In the genomic region with DNA sequence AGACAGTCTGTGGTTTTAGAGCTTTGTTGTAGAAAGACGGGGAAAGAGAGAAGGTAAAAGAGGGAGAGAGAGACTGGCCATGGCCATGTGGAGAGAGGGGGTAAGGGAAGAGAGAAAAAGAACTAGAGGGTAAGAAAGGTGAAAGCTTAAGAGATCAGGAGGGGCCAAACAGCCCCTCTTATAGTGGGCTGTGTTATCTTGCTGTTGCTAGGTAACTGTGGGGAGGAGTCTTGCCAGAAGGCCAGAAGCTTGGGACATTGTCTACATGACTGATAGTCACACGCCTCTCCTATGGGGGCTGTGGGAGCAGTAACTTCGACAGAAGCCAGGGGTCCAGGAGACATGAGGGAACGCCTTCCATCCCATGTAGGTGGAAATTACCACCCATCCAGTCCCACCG, we compare ENCODE assay signal across 14 mouse cellular contexts. TPM values are rescaled to one million over a fixed set of nuclear protein-coding genes. Genes with fewer than 3 reads are reported as not detected.
DNase-seq lines count a peak whose midpoint lies in the region; ATAC-seq and TF ChIP-seq lines count a peak whose summit lies in the region.
"Had no signal": no experiment of that assay in that cellular context is flagged by ENCODE, and none has a peak within 500 bp of the region (broad histone marks: within the 10 kb centered on the region; RNA-seq: fewer than 3 reads in every experiment).

No protein-coding gene starts in this region.

- H3K9ac ChIP-seq in heart, embryonic 15.5 days: peak overlapping the region; percentile 8; the same call in 1 of the 2 replicates
- no peak overlapping the region for H3K9ac ChIP-seq in lung, embryonic 16.5 days (ENCODE audit: low read length)
- H3K9ac ChIP-seq in MEL (ENCODE audit: control insufficient read depth, low read depth, low read length, poor library complexity, severe bottlenecking): peak overlapping the region; percentile 63
- H3K9ac ChIP-seq in intestine, embryonic 15.5 days: no peak overlapping the region
- H3K9ac ChIP-seq: embryonic facial prominence, embryonic 12.5 days; hindbrain, embryonic 15.5 days had no signal

- no peaks in the 10 kb centered on the region for H3K9me3 ChIP-seq in heart, embryonic 15.5 days (replicated peaks)
- H3K9me3 ChIP-seq in lung, embryonic 16.5 days (ENCODE audit: control insufficient read depth, low read length): no peaks in the 10 kb centered on the region
- H3K9me3 ChIP-seq in MEL (replicated peaks; ENCODE audit: insufficient read depth, low read length): no peaks in the 10 kb centered on the region
- no peaks in the 10 kb centered on the region for H3K9me3 ChIP-seq in intestine, embryonic 15.5 days
- H3K9me3 ChIP-seq: embryonic facial prominence, embryonic 12.5 days; hindbrain, embryonic 15.5 days had no signal

- peak overlapping the region; percentile 62 for H3K27ac ChIP-seq in heart, embryonic 15.5 days
- no peak overlapping the region for H3K27ac ChIP-seq in lung, embryonic 16.5 days (ENCODE audit: low read length)
- H3K27ac ChIP-seq in MEL (ENCODE audit: control insufficient read depth, low read depth, low read length): peak overlapping the region; percentile 43
- H3K27ac ChIP-seq in intestine, embryonic 15.5 days: no peak overlapping the region
- H3K27ac ChIP-seq: embryonic facial prominence, embryonic 12.5 days; hindbrain, embryonic 15.5 days had no signal

- peak overlapping the region; percentile 56 for H3K4me2 ChIP-seq in heart, embryonic 15.5 days
- peak overlapping the region; percentile 47 for H3K4me2 ChIP-seq in lung, embryonic 16.5 days (ENCODE audit: low read depth, low read length)
- H3K4me2 ChIP-seq in intestine, embryonic 15.5 days (replicated peaks): peak overlapping the region; percentile 33; the same call in 1 of the 2 replicates
- H3K4me2 ChIP-seq: embryonic facial prominence, embryonic 12.5 days had no signal

- TF ChIP-seq RAD21 in MEL (IDR thresholded peaks at IDR 0.05; ENCODE audit: low read depth, low read length): no peak

- WGBS in heart, embryonic 15.5 days: 20% methylated on average over 5 of the region's 5 CpGs
- 23% methylated on average over 5 of the region's 5 CpGs for WGBS in lung, embryonic 16.5 days
- 29% methylated on average over 5 of the region's 5 CpGs for WGBS in intestine, embryonic 15.5 days

- DNase-seq in heart, postnatal 4 days: no peak
- no peak for DNase-seq in lung, postnatal 14 days
- DNase-seq in MEL (ENCODE audit: low read depth, low spot score): peak; percentile 77
- DNase-seq in right cerebral cortex, postnatal 14 days: no peak
- DNase-seq: adrenal gland, postnatal 10 days; cerebellum, adult 18-20 months; gastrocnemius, postnatal 36 days; kidney, adult 8-10 months; thymus, postnatal 25 days had no signal

- peak in 1 of 2 experiments; percentile 27; a peak in 1 of 4 replicates for TF ChIP-seq POLR2A in MEL (IDR thresholded peaks at IDR 0.05; ENCODE audit: control insufficient read depth in 1 of 2, insufficient read depth in 1 of 2, low read depth in 1 of 2, low read length in 2 of 2, poor library complexity in 1 of 2)

- no peak for TF ChIP-seq EP300 in MEL (IDR thresholded peaks at IDR 0.05; ENCODE audit: low read depth in 1 of 2, low read length in 2 of 2)

- H3K36me3 ChIP-seq in heart, embryonic 15.5 days: no peaks in the 10 kb centered on the region
- H3K36me3 ChIP-seq in lung, embryonic 16.5 days (ENCODE audit: control insufficient read depth, insufficient read depth, low read length): no peaks in the 10 kb centered on the region
- peaks cover 0 to 12% of the 10 kb centered on the region in 2 experiments; a peak in 2 of 4 replicates for H3K36me3 ChIP-seq in MEL (ENCODE audit: control insufficient read depth in 1 of 2, insufficient read depth in 2 of 2, low read length in 2 of 2)
- H3K36me3 ChIP-seq in intestine, embryonic 15.5 days: no peaks in the 10 kb centered on the region

- no peak; the same call in 1 of the 2 replicates for ATAC-seq in heart, embryonic 15.5 days (replicated peaks; ENCODE audit: insufficient number of reproducible peaks, insufficient read depth, low FRiP score, low read depth)
- ATAC-seq in lung, embryonic 16.5 days (ENCODE audit: low read depth): no peak
- no peak for ATAC-seq in intestine, embryonic 15.5 days

- H3K27me3 ChIP-seq in heart, embryonic 15.5 days: no peaks in the 10 kb centered on the region
- H3K27me3 ChIP-seq in lung, embryonic 16.5 days (ENCODE audit: control insufficient read depth, insufficient read depth, low read depth, low read length): no peaks in the 10 kb centered on the region
- no peaks in the 10 kb centered on the region for H3K27me3 ChIP-seq in MEL (ENCODE audit: control insufficient read depth in 1 of 2, insufficient read depth in 2 of 2, low read length in 2 of 2)
- H3K27me3 ChIP-seq in intestine, embryonic 15.5 days (replicated peaks): no peaks in the 10 kb centered on the region
- H3K27me3 ChIP-seq: embryonic facial prominence, embryonic 12.5 days; hindbrain, embryonic 15.5 days had no signal

- H3K4me1 ChIP-seq in heart, embryonic 15.5 days (replicated peaks): peaks cover 26% of the 10 kb centered on the region
- H3K4me1 ChIP-seq in lung, embryonic 16.5 days (replicated peaks; ENCODE audit: control insufficient read depth, insufficient read depth, low read length): peaks cover 16% of the 10 kb centered on the region
- H3K4me1 ChIP-seq in MEL (ENCODE audit: control insufficient read depth in 1 of 2, insufficient read depth in 2 of 2, low read length in 2 of 2): peaks cover 9 to 13% of the 10 kb centered on the region in 2 experiments
- H3K4me1 ChIP-seq in intestine, embryonic 15.5 days (replicated peaks): peaks cover 25% of the 10 kb centered on the region
- H3K4me1 ChIP-seq: embryonic facial prominence, embryonic 12.5 days had no signal

- H3K4me3 ChIP-seq in heart, embryonic 15.5 days: peak overlapping the region; percentile 29
- no peak overlapping the region for H3K4me3 ChIP-seq in lung, embryonic 16.5 days (ENCODE audit: low read length)
- H3K4me3 ChIP-seq in MEL (ENCODE audit: control insufficient read depth in 1 of 2, insufficient read depth in 1 of 2, low read depth in 2 of 2, low read length in 2 of 2): peak overlapping the region; percentile 47 to 51
- no peak overlapping the region for H3K4me3 ChIP-seq in intestine, embryonic 15.5 days (replicated peaks)
- H3K4me3 ChIP-seq: embryonic facial prominence, embryonic 12.5 days; hindbrain, embryonic 15.5 days had no signal

- no peak for TF ChIP-seq CTCF in MEL (IDR thresholded peaks at IDR 0.05 in 2 of 3, conservative IDR thresholded peaks at IDR 0.05 in 1 of 3; ENCODE audit: control insufficient read depth in 1 of 3, insufficient read depth in 1 of 3, low read depth in 2 of 3, low read length in 3 of 3, poor library complexity in 1 of 3, severe bottlenecking in 1 of 3)

- no peaks in the 10 kb centered on the region for H3K79me2 ChIP-seq in MEL (ENCODE audit: control insufficient read depth, insufficient read depth, low read length, poor library complexity)

TF ChIP-seq in MEL, 35 proteins besides CTCF, POLR2A, EP300 and RAD21 (continues in another document):
- TF ChIP-seq USF1 (IDR thresholded peaks at IDR 0.05; ENCODE audit: low read depth, low read length): no peak
- TF ChIP-seq ZMIZ1 (IDR thresholded peaks at IDR 0.05; ENCODE audit: low read depth, low read length): peak; percentile 71; the same call in 1 of the 2 replicates
- TF ChIP-seq TBP (IDR thresholded peaks at IDR 0.05; ENCODE audit: low read depth, low read length): peak; percentile 96
- TF ChIP-seq ZC3H11A (IDR thresholded peaks at IDR 0.05; ENCODE audit: low read depth, low read length): no peak
- peak; percentile 51; the same call in 1 of the 2 replicates for TF ChIP-seq NELFE (IDR thresholded peaks at IDR 0.05; ENCODE audit: low read depth, low read length)
- TF ChIP-seq POLR2AphosphoS2 (IDR thresholded peaks at IDR 0.05; ENCODE audit: low read length): no peak
- TF ChIP-seq MYC (IDR thresholded peaks at IDR 0.05; ENCODE audit: low read depth, low read length): 0 out of 2 replicates have a peak, but pooled peaks have one; percentile 19
- no peak for TF ChIP-seq ETS1 (IDR thresholded peaks at IDR 0.05; ENCODE audit: low read depth, low read length)
- TF ChIP-seq ELF1 (IDR thresholded peaks at IDR 0.05; ENCODE audit: low read depth, low read length): no peak
- TF ChIP-seq GATA1 (IDR thresholded peaks at IDR 0.05; ENCODE audit: low read depth, low read length): peak; percentile 92
- no peak; the same call in 1 of the 2 replicates for TF ChIP-seq MAZ (IDR thresholded peaks at IDR 0.05; ENCODE audit: low read depth, low read length)
- TF ChIP-seq ZKSCAN1 (IDR thresholded peaks at IDR 0.05; ENCODE audit: low read depth, low read length): no peak

RNA-seq across cellular contexts. Expression of a gene that starts 10.0 kb away (rescaled TPM):
- 12.3 and 18.3 TPM in 2 replicates for polyA plus RNA-seq in heart, embryonic 15.5 days (2015; fragmentation: Nextera tagmentation; extraction: Ambion mirVana)
- 10 to 100 TPM; 30.7 to 33.4 TPM for total RNA-seq in heart, postnatal 4 days (2021)
- polyA plus RNA-seq in lung, embryonic 16.5 days (2015; fragmentation: Nextera tagmentation; extraction: Ambion mirVana): 23.3 and 23.6 TPM in 2 replicates
- 14.5 and 16.2 TPM in 2 replicates for total RNA-seq in MEL (2012; rRNA removed)
- 10 to 100 TPM in 1 of 2 experiments, not detected in 1; 36.6 TPM for polyA plus RNA-seq in MEL (2012; ENCODE audit: insufficient read depth in 1 of 2, insufficient read length in 2 of 2, low read depth in 1 of 2, low replicate concordance in 2 of 2, missing spikeins in 1 of 2)
- 17.4 and 19.9 TPM in 2 replicates for polyA plus RNA-seq in intestine, embryonic 15.5 days (2015; fragmentation: Nextera tagmentation; extraction: Ambion mirVana)

RNA-seq across cellular contexts. Expression of a gene that starts 17.2 kb away (rescaled TPM):
- polyA plus RNA-seq in heart, embryonic 15.5 days (2015; fragmentation: Nextera tagmentation; extraction: Ambion mirVana): 168 and 198 TPM in 2 replicates
- total RNA-seq in heart, postnatal 4 days (2021): 100 to 1,000 TPM; 145 to 147 TPM
- polyA plus RNA-seq in lung, embryonic 16.5 days (2015; fragmentation: Nextera tagmentation; extraction: Ambion mirVana): 223 and 224 TPM in 2 replicates
- 631 and 709 TPM in 2 replicates for total RNA-seq in MEL (2012; rRNA removed)
- polyA plus RNA-seq in MEL (2012; ENCODE audit: insufficient read depth in 1 of 2, insufficient read length in 2 of 2, low read depth in 1 of 2, low replicate concordance in 2 of 2, missing spikeins in 1 of 2): 100 to 1,000 TPM in 1 of 2 experiments, not detected in 1; 816 TPM
- 205 and 218 TPM in 2 replicates for polyA plus RNA-seq in intestine, embryonic 15.5 days (2015; fragmentation: Nextera tagmentation; extraction: Ambion mirVana)

RNA-seq across cellular contexts. Expression of a gene that starts 50.7 kb away (rescaled TPM):
- 14.7 and 20.8 TPM in 2 replicates for polyA plus RNA-seq in heart, embryonic 15.5 days (2015; fragmentation: Nextera tagmentation; extraction: Ambion mirVana)
- total RNA-seq in heart, postnatal 4 days (2021): 10 to 100 TPM; 33.4 to 36.5 TPM
- 25.1 and 25.7 TPM in 2 replicates for polyA plus RNA-seq in lung, embryonic 16.5 days (2015; fragmentation: Nextera tagmentation; extraction: Ambion mirVana)
- total RNA-seq in MEL (2012; rRNA removed): 45.0 and 45.1 TPM in 2 replicates
- polyA plus RNA-seq in MEL (2012; ENCODE audit: insufficient read depth in 1 of 2, insufficient read length in 2 of 2, low read depth in 1 of 2, low replicate concordance in 2 of 2, missing spikeins in 1 of 2): 10 to 100 TPM in 1 of 2 experiments, not detected in 1; 56.7 TPM
- 19.8 and 22.6 TPM in 2 replicates for polyA plus RNA-seq in intestine, embryonic 15.5 days (2015; fragmentation: Nextera tagmentation; extraction: Ambion mirVana)

Comparison
In these comparisons a context has a peak if more than half of its experiments do, and no peak if none do; other contexts are left out.
1. H3K27ac ChIP-seq: peak in heart, embryonic 15.5 days (single experiment) and MEL (single experiment); none in lung, embryonic 16.5 days (single experiment) and intestine, embryonic 15.5 days (single experiment).
2. H3K4me3 ChIP-seq: peak in heart, embryonic 15.5 days (single experiment) and MEL (2 of 2); none in lung, embryonic 16.5 days (single experiment) and intestine, embryonic 15.5 days (single experiment).
3. H3K9ac ChIP-seq: peak in heart, embryonic 15.5 days (single experiment) and MEL (single experiment); none in lung, embryonic 16.5 days (single experiment) and intestine, embryonic 15.5 days (single experiment).
4. Peak in every context shown above with its lines, with median percentiles within 50 percentile points of each other: H3K4me2 ChIP-seq.